Mouse (Mus musculus) G1E (cell line): Measurements from ENCODE around the gene Snx1. TPM values are rescaled to one million over a fixed set of nuclear protein-coding genes. Genes with fewer than 3 reads are reported as not detected.

Source experiments
- ATAC-seq: 2 replicates; pipeline ENCODE4 v1.8.0; 2016; ENCODE audit warnings: mild to moderate bottlenecking; ENCODE audit not compliant: insufficient number of reproducible peaks, poor library complexity, low FRiP score, severe bottlenecking; ENCODE audit errors: extremely low read depth
- DNase-seq: peaks from one replicate; pipeline ENCODE4 v3.0.0; 2012; ENCODE audit warnings: low spot score
- H3K27me3 ChIP-seq: 2 replicates; pipeline ENCODE4 v1.6.1; 2012; ENCODE audit warnings: mild to moderate bottlenecking, low read length, inconsistent platforms; ENCODE audit not compliant: insufficient read depth
- H3K36me3 ChIP-seq: replicated peaks from 2 replicates; pipeline ENCODE3; 2012; ENCODE audit warnings: mild to moderate bottlenecking, inconsistent platforms
- H3K4me1 ChIP-seq: 2 replicates; pipeline ENCODE4 v1.6.1; 2012; ENCODE audit warnings: low read depth, low read length, inconsistent platforms, mixed read lengths; ENCODE audit not compliant: insufficient read depth
- H3K4me3 ChIP-seq: 2 replicates; pipeline ENCODE4 v1.5.1; 2012; ENCODE audit warnings: low read depth, mild to moderate bottlenecking, inconsistent platforms, low read length, moderate library complexity, mixed read lengths
- H3K9me3 ChIP-seq: replicated peaks from 2 replicates; pipeline ENCODE4 v1.6.1; 2012; ENCODE audit warnings: inconsistent platforms
- CTCF ChIP-seq: IDR thresholded peaks from 2 replicates; pipeline ENCODE4 v1.5.1; 2012; ENCODE audit warnings: low read depth, low read length, inconsistent platforms, mixed read lengths
- GATA1 ChIP-seq: IDR thresholded peaks from 2 replicates; pipeline ENCODE4 v1.6.1; 2012; ENCODE audit warnings: borderline replicate concordance, low read length, inconsistent platforms, mixed read lengths
- GATA2 ChIP-seq: IDR thresholded peaks from 2 replicates; pipeline ENCODE4 v1.6.1; 2012; ENCODE audit warnings: low read depth, low read length, inconsistent platforms, borderline replicate concordance
- POLR2AphosphoS5 ChIP-seq: IDR thresholded peaks from 2 replicates; pipeline ENCODE4 v1.6.1; 2012; ENCODE audit warnings: low read depth, low read length, inconsistent platforms; ENCODE audit not compliant: insufficient replicate concordance
- TAL1 ChIP-seq: conservative IDR thresholded peaks from 2 replicates; pipeline ENCODE4 v1.6.1; 2012; ENCODE audit warnings: low read depth, low read length, inconsistent platforms, mixed read lengths
- polyA plus RNA-seq: library from polyadenylated mRNA; stranded (reverse); fragments of >175 nt; gene quantifications from 2 replicates; pipeline ENCODE4 v1.2.3, GENCODE M21; 2012
- total RNA-seq, 2 experiments: library from RNA; stranded (forward) in 1 of 2; stranded (reverse) in 1 of 2; fragments of 200-1000 nt in 1 of 2; fragments of >200 nt in 1 of 2; fragmentation: Nextera tagmentation in 1 of 2; gene quantifications; 2 replicates each; pipeline ENCODE4 v1.2.3; 2014 to 2017

Gene Snx1
- total and polyA plus RNA-seq, 3 experiments = 81.1 to 230 (median 227) TPM

GRCm38 (mm10) chr9:66135967-66136366 lies 9.6 kb upstream of the Snx1 start:
- H3K4me1 ChIP-seq = peaks cover 31% of the 10 kb centered on the region
- H3K4me3 ChIP-seq = no peak overlapping the region
- peaks cover 92% of the 10 kb centered on the region for H3K36me3 ChIP-seq
- TF ChIP-seq CTCF (peak; percentile 51; the same call in 1 of the 2 replicates), GATA1 (no peak)
- ATAC-seq (no peak), DNase-seq (no peak)
- no peaks in the 10 kb centered on the region for H3K9me3 ChIP-seq
- no peaks in the 10 kb centered on the region for H3K27me3 ChIP-seq

DNA sequence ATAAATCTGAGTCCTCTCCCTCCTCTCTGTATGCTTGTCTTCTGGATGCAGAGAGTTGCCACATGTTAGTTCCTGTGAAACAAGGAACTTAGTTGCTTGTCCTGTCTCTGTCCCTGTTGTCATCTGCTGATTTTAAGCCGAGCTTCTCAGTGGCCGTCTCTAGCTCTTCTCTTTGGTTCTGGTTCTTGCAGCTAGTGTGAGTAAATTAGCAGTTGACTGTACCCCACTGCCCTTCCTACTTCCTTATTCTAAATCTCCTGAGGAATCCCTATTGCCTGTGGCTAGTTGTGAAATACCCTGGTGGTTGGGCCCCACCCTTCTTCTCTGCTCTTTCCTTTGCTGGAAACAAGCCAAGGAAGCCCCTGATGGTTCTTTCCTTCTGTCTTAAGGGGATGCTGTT lies 5.1 kb upstream of the Snx1 start:
- H3K36me3 ChIP-seq = peaks cover 80% of the 10 kb centered on the region
- no peak for DNase-seq
- TF ChIP-seq GATA1 = no peak
- no peaks in the 10 kb centered on the region for H3K27me3 ChIP-seq
- H3K4me3 ChIP-seq = no peak overlapping the region
- no peaks in the 10 kb centered on the region for H3K9me3 ChIP-seq
- H3K4me1 ChIP-seq = peaks cover 55% of the 10 kb centered on the region
- no peak for ATAC-seq

DNA sequence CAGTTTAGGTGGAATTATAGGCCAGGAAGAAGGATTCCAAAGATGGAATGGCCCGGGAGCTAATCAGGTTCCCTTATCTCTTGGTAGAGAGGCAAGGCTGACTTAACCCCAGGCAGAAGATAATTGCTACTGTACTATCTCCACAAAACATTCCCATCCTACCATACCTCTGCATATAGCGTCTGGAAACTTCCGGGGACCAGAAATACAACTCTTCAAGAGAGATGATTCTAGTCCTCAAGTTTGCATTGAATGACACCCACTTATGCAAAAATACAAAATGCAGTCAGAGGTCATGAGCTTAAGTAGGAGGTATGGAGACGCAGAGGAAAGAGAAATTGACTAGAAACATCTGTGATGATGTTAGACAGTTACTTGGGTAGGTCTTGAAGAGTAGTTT lies 1.5 kb upstream of the Snx1 start:
- ATAC-seq (no peak), DNase-seq (no peak)
- Histone ChIP-seq H3K36me3 (peaks cover 45% of the 10 kb centered on the region), H3K9me3 (no peaks in the 10 kb centered on the region), H3K4me1 (peaks cover 51% of the 10 kb centered on the region), H3K27me3 (no peaks in the 10 kb centered on the region), H3K4me3 (peak overlapping the region; percentile 80)
- no peak for TF ChIP-seq POLR2AphosphoS5
- no peak for TF ChIP-seq GATA2
- no peak for TF ChIP-seq TAL1
- no peak for TF ChIP-seq CTCF
- TF ChIP-seq GATA1 = no peak

DNA sequence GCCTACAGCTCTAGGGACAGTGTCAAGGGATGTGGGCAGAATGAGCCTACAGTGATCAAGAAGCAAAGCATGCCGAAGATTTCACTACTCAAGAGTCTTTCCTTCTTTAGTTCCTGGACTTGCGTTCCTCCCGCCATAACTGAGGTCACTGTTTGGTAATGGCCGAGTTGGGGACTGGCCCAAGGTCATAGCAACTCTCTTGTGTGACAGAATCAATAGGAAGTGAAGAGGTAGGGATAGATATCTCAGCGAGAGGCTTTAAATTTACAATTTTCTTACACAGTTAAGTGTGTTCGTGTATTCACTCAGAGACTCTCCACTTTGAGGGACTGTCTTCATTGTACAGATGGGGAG lies 783 bp upstream of the Snx1 start:
- H3K9me3 ChIP-seq = no peaks in the 10 kb centered on the region
- H3K4me3 ChIP-seq = peak overlapping the region; percentile 80
- DNase-seq (no peak), ATAC-seq (no peak)
- no peaks in the 10 kb centered on the region for H3K27me3 ChIP-seq
- peaks cover 54% of the 10 kb centered on the region for H3K4me1 ChIP-seq
- peaks cover 43% of the 10 kb centered on the region for H3K36me3 ChIP-seq
- TF ChIP-seq GATA2 = no peak
- no peak for TF ChIP-seq POLR2AphosphoS5
- TF ChIP-seq TAL1 = no peak
- TF ChIP-seq GATA1 = no peak
- no peak for TF ChIP-seq CTCF

GRCm38 (mm10) chr9:66125543-66126455 lies 588 bp downstream of the Snx1 start:
- DNase-seq (no peak), ATAC-seq (no peak)
- H3K4me1 ChIP-seq = peaks cover 58% of the 10 kb centered on the region
- H3K4me3 ChIP-seq = peak overlapping the region; percentile 80
- H3K9me3 ChIP-seq = no peaks in the 10 kb centered on the region
- no peaks in the 10 kb centered on the region for H3K27me3 ChIP-seq
- no peak; the same call in 1 of the 2 replicates for TF ChIP-seq POLR2AphosphoS5
- no peak for TF ChIP-seq TAL1
- TF ChIP-seq CTCF = no peak
- no peak for TF ChIP-seq GATA2
- no peak for TF ChIP-seq GATA1
- peaks cover 36% of the 10 kb centered on the region for H3K36me3 ChIP-seq

- H3K36me3 ChIP-seq = peaks cover 32% of the 10 kb centered on the region
- peak; percentile 85 for ATAC-seq
- peaks cover 60% of the 10 kb centered on the region for H3K4me1 ChIP-seq
- TF ChIP-seq GATA2 (no peak), POLR2AphosphoS5 (no peak), CTCF (no peak), GATA1 (no peak), TAL1 (no peak)
- peak overlapping the region; percentile 85 for H3K4me3 ChIP-seq
- no peaks in the 10 kb centered on the region for H3K9me3 ChIP-seq
- peak; percentile 83 for DNase-seq
- H3K27me3 ChIP-seq = no peaks in the 10 kb centered on the region
These were observed 1.5 kb downstream of the Snx1 start for GRCm38 (mm10) chr9:66124681-66125542.
